Mouse (Mus musculus): ENCODE data around the gene Aadat. TPM values are rescaled to one million over a fixed set of nuclear protein-coding genes. Genes with fewer than 3 reads are reported as not detected.
"Not testable (repeated sequence)": the region's sequence is repeated elsewhere in the genome, so short reads cannot be mapped to it uniquely, and the experiment has no call there.

The Aadat gene
- polyA plus RNA-seq, 1 experiment from 2014 or later, result 1.1 TPM

- no peak overlapping the region for H3K27ac ChIP-seq
Measured at GRCm38 (mm10) chr8:60583369-60583768, 77.6 kb downstream of the Aadat start.

GRCm38 (mm10) chr8:60591352-60592105 lies 85.8 kb downstream of the Aadat start:
- WGBS, result 91% methylated on average over 29 of the region's 29 CpGs
- H3K27ac ChIP-seq; H3K9me3 ChIP-seq; ATAC-seq (ENCODE audit: low FRiP score); H3K9ac ChIP-seq; H3K36me3 ChIP-seq; H3K4me1 ChIP-seq (replicated peaks); H3K4me3 ChIP-seq; H3K27me3 ChIP-seq; H3K4me2 ChIP-seq: not testable (repeated sequence)

More at GRCm38 (mm10) chr8:60583369-60583768, 77.6 kb downstream of the Aadat start:
- 85% methylated on average over 2 of the region's 2 CpGs for WGBS
- Histone ChIP-seq H3K36me3 (no peaks in the 10 kb centered on the region), H3K4me3 (no peak overlapping the region), H3K9me3 (no peaks in the 10 kb centered on the region), H3K9ac (no peak overlapping the region), H3K4me2 (no peak overlapping the region), H3K4me1 (replicated peaks) (no peaks in the 10 kb centered on the region), H3K27me3 (no peaks in the 10 kb centered on the region)
- no peak for ATAC-seq (ENCODE audit: low FRiP score)

GRCm38 (mm10) chr8:60594761-60595160 lies 89.0 kb downstream of the Aadat start:
- no peaks in the 10 kb centered on the region for H3K27me3 ChIP-seq
- no peak overlapping the region for H3K4me2 ChIP-seq
- H3K4me1 ChIP-seq (replicated peaks), result no peaks in the 10 kb centered on the region
- no peak for ATAC-seq (ENCODE audit: low FRiP score)
- H3K27ac ChIP-seq, result no peak overlapping the region
- H3K4me3 ChIP-seq, result no peak overlapping the region
- WGBS, result 70% methylated on average over 3 of the region's 3 CpGs
- no peaks in the 10 kb centered on the region for H3K9me3 ChIP-seq
- no peaks in the 10 kb centered on the region for H3K36me3 ChIP-seq
- no peak overlapping the region for H3K9ac ChIP-seq

Other genes with a start within 250 kb of the Aadat start
- gene Gm10283, start 2.7 kb upstream of the Aadat start, polyA plus RNA-seq (2015; fragmentation: Nextera tagmentation; extraction: Ambion mirVana), result not detected in 2 replicates
- gene Mfap3l, start 126.9 kb downstream of the Aadat start, polyA plus RNA-seq (2015; fragmentation: Nextera tagmentation; extraction: Ambion mirVana), result 1.7 and 2.4 TPM in 2 replicates